Mouse (Mus musculus): ENCODE results near the gene Gm28778.

GRCm38 (mm10) chr1:53296581-53297383 is at the start of gene Gm28778, which contains the start of the genes Pms1 and Ormdl1:
- no peak for TF ChIP-seq CTCF (IDR thresholded peaks at IDR 0.05; ENCODE audit: control insufficient read depth, insufficient read depth, insufficient replicate concordance, low read depth, low read length)
- peak; percentile 66 for TF ChIP-seq POLR2A (IDR thresholded peaks at IDR 0.05; ENCODE audit: control insufficient read depth, low read depth, low read length)

Data from testis, adult 2 months (tissue).